Mouse (Mus musculus) stomach, postnatal 0 days (tissue): ENCODE measurements around the gene Mlana.

Source experiments
- CTCF ChIP-seq: IDR thresholded peaks from 2 replicates; pipeline ENCODE4 v1.5.1; 2016; ENCODE audit warnings: antibody characterized with exemption, low read depth, mild to moderate bottlenecking, moderate library complexity
- EP300 ChIP-seq: optimal IDR thresholded peaks from 2 replicates; pipeline ENCODE3; 2016; ENCODE audit warnings: antibody characterized with exemption

- no peak for TF ChIP-seq CTCF
- no peak for TF ChIP-seq EP300
Measured at GRCm38 (mm10) chr19:29708461-29708860, 10.8 kb downstream of the Mlana start.
